Mouse (Mus musculus) forebrain, embryonic 14.5 days (tissue): Measurements from ENCODE around the gene Icam2. TPM values are rescaled to one million over a fixed set of nuclear protein-coding genes. Genes with fewer than 3 reads are reported as not detected.

Source experiments
- ATAC-seq: fragments of 200-750 bp; cut with Nextera tagmentation; 2 replicates; pipeline ENCODE4 v1.8.0; 2017; ENCODE audit warnings: mild to moderate bottlenecking, moderate library complexity
- DNase-seq: peaks from one replicate; pipeline ENCODE4 v3.0.0-alpha.2; 2015; ENCODE audit warnings: low spot score
- H3K27ac ChIP-seq: fragments of 300-500 bp; sonication (generic); 2 replicates; pipeline ENCODE4 v1.5.1; 2014; ENCODE audit warnings: low read depth, mild to moderate bottlenecking, control low read depth, low read length, moderate library complexity
- H3K27me3 ChIP-seq: fragments of 300-500 bp; sonication (generic); replicated peaks from 2 replicates; pipeline ENCODE4 v1.6.1; 2014; ENCODE audit warnings: low read length, control low read depth, mixed read lengths; ENCODE audit not compliant: control insufficient read depth, insufficient read depth
- H3K36me3 ChIP-seq: fragments of 300-500 bp; sonication (generic); 2 replicates; pipeline ENCODE4 v1.6.1; 2014; ENCODE audit warnings: low read length, control low read depth; ENCODE audit not compliant: control insufficient read depth, insufficient read depth
- H3K4me1 ChIP-seq: fragments of 300-500 bp; sonication (generic); 2 replicates; pipeline ENCODE4 v1.6.1; 2014; ENCODE audit warnings: antibody characterized with exemption, low read length, control low read depth; ENCODE audit not compliant: control insufficient read depth, insufficient read depth
- H3K4me2 ChIP-seq: fragments of 300-500 bp; sonication (generic); 2 replicates; pipeline ENCODE4 v1.6.1; 2014; ENCODE audit warnings: mild to moderate bottlenecking, control low read depth, low read length
- H3K4me3 ChIP-seq: fragments of 300-500 bp; sonication (generic); 2 replicates; pipeline ENCODE4 v1.5.1; 2014; ENCODE audit warnings: low read depth, low read length, control low read depth
- H3K9ac ChIP-seq: fragments of 300-500 bp; sonication (generic); 2 replicates; pipeline ENCODE4 v1.6.1; 2014; ENCODE audit warnings: mild to moderate bottlenecking, low read length, control low read depth, moderate library complexity
- H3K9me3 ChIP-seq: fragments of 300-500 bp; sonication (generic); replicated peaks from 2 replicates; pipeline ENCODE4 v1.6.1; 2016; ENCODE audit warnings: low read length, control low read depth, mixed read lengths; ENCODE audit not compliant: control insufficient read depth
- WGBS: fragments of 180-500 bp; shearing (Covaris S2); extraction: QIAGEN DNeasy Blood & Tissue Kit; methylation state at CpG from one replicate; pipeline ENCODE4 v1.1.7; 2014; 5-methylcytosine and 5-hydroxymethylcytosine counted together
- polyA plus RNA-seq: library from polyadenylated mRNA; unstranded; fragments of >200 nt; fragmentation: Nextera tagmentation; extraction: Ambion mirVana; gene quantifications from 2 replicates; pipeline ENCODE4 v1.2.1, GENCODE M21; 2014

Icam2 gene
- polyA plus RNA-seq, 1 experiment from 2014 or later = 16.0 TPM

GRCm38 (mm10) chr11:106364712-106365111 is 23.2 kb downstream of the Icam2 start:
- DNase-seq (peak; percentile 8), ATAC-seq (no peak)
- no peak overlapping the region for H3K27ac ChIP-seq
- H3K9me3 ChIP-seq = no peaks in the 10 kb centered on the region
- peaks cover 3% of the 10 kb centered on the region; the same call in 1 of the 2 replicates for H3K4me1 ChIP-seq
- no peak overlapping the region for H3K9ac ChIP-seq
- no peaks in the 10 kb centered on the region for H3K36me3 ChIP-seq
- H3K4me2 ChIP-seq = no peak overlapping the region
- H3K4me3 ChIP-seq = no peak overlapping the region
- 8% methylated on average over 11 of the region's 11 CpGs for WGBS
- H3K27me3 ChIP-seq = no peaks in the 10 kb centered on the region

GRCm38 (mm10) chr11:106359350-106359749 is 28.5 kb downstream of the Icam2 start:
- no peaks in the 10 kb centered on the region for H3K9me3 ChIP-seq
- DNase-seq = peak; percentile 22
- H3K4me2 ChIP-seq = no peak overlapping the region
- WGBS = 21% methylated on average over 5 of the region's 5 CpGs
- H3K9ac ChIP-seq = no peak overlapping the region
- H3K27me3 ChIP-seq = no peaks in the 10 kb centered on the region
- H3K4me3 ChIP-seq = no peak overlapping the region
- no peaks in the 10 kb centered on the region for H3K36me3 ChIP-seq
- no peak for ATAC-seq
- no peak overlapping the region for H3K27ac ChIP-seq
- no peaks in the 10 kb centered on the region for H3K4me1 ChIP-seq

GRCm38 (mm10) chr11:106355382-106356128 is 32.3 kb downstream of the Icam2 start:
- Histone ChIP-seq H3K27me3 (no peaks in the 10 kb centered on the region), H3K4me1 (no peaks in the 10 kb centered on the region), H3K4me3 (no peak overlapping the region), H3K27ac (no peak overlapping the region), H3K4me2 (no peak overlapping the region), H3K9ac (no peak overlapping the region), H3K36me3 (no peaks in the 10 kb centered on the region), H3K9me3 (no peaks in the 10 kb centered on the region)
- DNase-seq = no peak
- 79% methylated on average over 19 of the region's 19 CpGs for WGBS
- no peak for ATAC-seq

GRCm38 (mm10) chr11:106354181-106354580 is 33.7 kb downstream of the Icam2 start:
- no peaks in the 10 kb centered on the region for H3K27me3 ChIP-seq
- 54% methylated on average over 1 of the region's 1 CpGs for WGBS
- ATAC-seq (no peak), DNase-seq (no peak)
- no peaks in the 10 kb centered on the region for H3K9me3 ChIP-seq
- H3K4me2 ChIP-seq = no peak overlapping the region
- no peaks in the 10 kb centered on the region for H3K4me1 ChIP-seq
- no peaks in the 10 kb centered on the region for H3K36me3 ChIP-seq
- H3K27ac ChIP-seq = no peak overlapping the region
- no peak overlapping the region for H3K4me3 ChIP-seq
- no peak overlapping the region for H3K9ac ChIP-seq

GRCm38 (mm10) chr11:106353188-106353587 is 34.7 kb downstream of the Icam2 start, which contains the start of gene Scn4a:
Gene Scn4a, minus strand, starts transcription at chr11:106353288.
- 89% methylated on average over 12 of the region's 12 CpGs for WGBS
- no peaks in the 10 kb centered on the region for H3K27me3 ChIP-seq
- no peak for ATAC-seq
- H3K36me3 ChIP-seq = no peaks in the 10 kb centered on the region
- H3K27ac ChIP-seq = no peak within 1 kb of the TSS
- no peak within 1 kb of the TSS for H3K9ac ChIP-seq
- H3K9me3 ChIP-seq = no peaks in the 10 kb centered on the region
- no peak within 1 kb of the TSS for H3K4me3 ChIP-seq
- DNase-seq = no peak
- H3K4me1 ChIP-seq = no peaks in the 10 kb centered on the region
- no peak within 1 kb of the TSS for H3K4me2 ChIP-seq

- Histone ChIP-seq H3K27me3 (no peaks in the 10 kb centered on the region), H3K9me3 (no peaks in the 10 kb centered on the region), H3K4me1 (no peaks in the 10 kb centered on the region), H3K27ac (no peak overlapping the region), H3K4me2 (no peak overlapping the region), H3K36me3 (no peaks in the 10 kb centered on the region), H3K4me3 (no peak overlapping the region), H3K9ac (no peak overlapping the region)
- WGBS = 80% methylated on average over 4 of the region's 4 CpGs
- ATAC-seq (no peak), DNase-seq (no peak)
Observed at GRCm38 (mm10) chr11:106351941-106352340, 35.9 kb downstream of the Icam2 start.

- ATAC-seq (no peak), DNase-seq (no peak)
- no peaks in the 10 kb centered on the region for H3K4me1 ChIP-seq
- H3K4me3 ChIP-seq = no peak overlapping the region
- no peak overlapping the region for H3K9ac ChIP-seq
- H3K27me3 ChIP-seq = no peaks in the 10 kb centered on the region
- WGBS = 58% methylated on average over 3 of the region's 3 CpGs
- no peaks in the 10 kb centered on the region for H3K36me3 ChIP-seq
- no peaks in the 10 kb centered on the region for H3K9me3 ChIP-seq
- H3K4me2 ChIP-seq = no peak overlapping the region
- no peak overlapping the region for H3K27ac ChIP-seq
Observed at GRCm38 (mm10) chr11:106351253-106351652, 36.6 kb downstream of the Icam2 start.

GRCm38 (mm10) chr11:106350853-106351252 is 37.0 kb downstream of the Icam2 start:
- Histone ChIP-seq H3K4me1 (no peaks in the 10 kb centered on the region), H3K27me3 (no peaks in the 10 kb centered on the region), H3K36me3 (no peaks in the 10 kb centered on the region), H3K9me3 (no peaks in the 10 kb centered on the region), H3K4me2 (no peak overlapping the region), H3K27ac (no peak overlapping the region), H3K9ac (no peak overlapping the region), H3K4me3 (no peak overlapping the region)
- ATAC-seq (no peak), DNase-seq (no peak)
- WGBS = 62% methylated on average over 5 of the region's 5 CpGs

- Histone ChIP-seq H3K9ac (no peak overlapping the region), H3K9me3 (no peaks in the 10 kb centered on the region), H3K27me3 (no peaks in the 10 kb centered on the region), H3K36me3 (no peaks in the 10 kb centered on the region), H3K27ac (no peak overlapping the region), H3K4me2 (no peak overlapping the region), H3K4me1 (no peaks in the 10 kb centered on the region), H3K4me3 (no peak overlapping the region)
- WGBS = 90% methylated on average over 6 of the region's 6 CpGs
- no peak for ATAC-seq
- no peak for DNase-seq
Observed at GRCm38 (mm10) chr11:106349772-106350171, 38.1 kb downstream of the Icam2 start.
